8 mouse cellular contexts compared by ENCODE assay signal in genomic region chr6:70811557-70812525, GRCm38 (mm10). TPM values are rescaled to one million over a fixed set of nuclear protein-coding genes. Genes with fewer than 3 reads are reported as not detected.
DNase-seq lines count a peak whose midpoint lies in the region; ATAC-seq and TF ChIP-seq lines count a peak whose summit lies in the region.

No protein-coding gene starts in this region.

- H3K9me3 ChIP-seq in hindbrain, embryonic 11.5 days (ENCODE audit: control insufficient read depth, low read length): no peaks in the 10 kb centered on the region
- H3K9me3 ChIP-seq in hindbrain, embryonic 12.5 days (replicated peaks): no peaks in the 10 kb centered on the region

- no peaks in the 10 kb centered on the region for H3K27me3 ChIP-seq in hindbrain, embryonic 11.5 days (ENCODE audit: control insufficient read depth, insufficient read depth, low read length)
- H3K27me3 ChIP-seq in hindbrain, embryonic 12.5 days: no peaks in the 10 kb centered on the region

- no peak overlapping the region for H3K27ac ChIP-seq in hindbrain, embryonic 11.5 days (ENCODE audit: low read depth, low read length)
- H3K27ac ChIP-seq in hindbrain, embryonic 12.5 days: no peak overlapping the region
- no peak overlapping the region for H3K27ac ChIP-seq in left cerebral cortex, adult 2 months

- no peak for ATAC-seq in hindbrain, embryonic 11.5 days (ENCODE audit: low FRiP score)
- no peak for ATAC-seq in hindbrain, embryonic 12.5 days (ENCODE audit: low FRiP score)
- ATAC-seq in frontal cortex, adult (ENCODE audit: low TSS enrichment): peak; percentile 90
- peak; percentile 75 for ATAC-seq in megakaryocyte-erythroid progenitor cell, adult 5-6 weeks (replicated peaks; ENCODE audit: low FRiP score, low TSS enrichment, poor library complexity, severe bottlenecking)

- no peak overlapping the region for H3K4me3 ChIP-seq in hindbrain, embryonic 11.5 days (ENCODE audit: low read depth, low read length)
- no peak overlapping the region for H3K4me3 ChIP-seq in hindbrain, embryonic 12.5 days
- H3K4me3 ChIP-seq in left cerebral cortex, adult 2 months: no peak overlapping the region

- no peaks in the 10 kb centered on the region for H3K36me3 ChIP-seq in hindbrain, embryonic 11.5 days (ENCODE audit: control insufficient read depth, insufficient read depth, low read length)
- H3K36me3 ChIP-seq in hindbrain, embryonic 12.5 days: no peaks in the 10 kb centered on the region

- H3K9ac ChIP-seq in hindbrain, embryonic 11.5 days (ENCODE audit: low read depth, low read length): no peak overlapping the region
- H3K9ac ChIP-seq in hindbrain, embryonic 12.5 days: no peak overlapping the region

- H3K4me2 ChIP-seq in hindbrain, embryonic 11.5 days (replicated peaks; ENCODE audit: low read depth, low read length): no peak overlapping the region
- no peak overlapping the region for H3K4me2 ChIP-seq in hindbrain, embryonic 12.5 days (replicated peaks)

- TF ChIP-seq CTCF in left cerebral cortex, adult 2 months (IDR thresholded peaks at IDR 0.05): peak; percentile 98

- no peaks in the 10 kb centered on the region for H3K4me1 ChIP-seq in hindbrain, embryonic 11.5 days (replicated peaks; ENCODE audit: control insufficient read depth, insufficient read depth, low read length)
- no peaks in the 10 kb centered on the region for H3K4me1 ChIP-seq in hindbrain, embryonic 12.5 days

- WGBS in hindbrain, embryonic 11.5 days: 25% methylated on average over 6 of the region's 6 CpGs
- 18% methylated on average over 6 of the region's 6 CpGs for WGBS in hindbrain, embryonic 12.5 days

- DNase-seq in hindbrain, embryonic 11.5 days (ENCODE audit: low spot score): peak; percentile 83
- DNase-seq in c-Kit-positive CD71-positive TER-119-negative erythroid progenitor cells, embryonic 14.5 days (ENCODE audit: low read depth): peak; percentile 72
- peak; percentile 88 for DNase-seq in heart, postnatal 4 days
- peak; percentile 78 to 85 for DNase-seq in left cerebral cortex, adult 2 months (ENCODE audit: extremely low spot score in 1 of 2, low spot score in 2 of 2)
- peak; percentile 79 to 87 for DNase-seq in spleen, postnatal 10 days (ENCODE audit: low spot score in 2 of 2)

- intact Hi-C loops in left cerebral cortex, adult 2 months (cut with DNase I): loop anchor here (1.0 to 2.0 kb wide), 2 partner anchors 69 to 109 kb away; no protein-coding TSS in a partner anchor

RNA-seq across cellular contexts. Expression of gene Rpia, which starts 19.8 kb away (rescaled TPM):
- polyA plus RNA-seq in hindbrain, embryonic 11.5 days (2014; fragmentation: Nextera tagmentation; extraction: Ambion mirVana): 2.5 and 3.7 TPM in 2 replicates
- polyA plus RNA-seq in hindbrain, embryonic 12.5 days (2016; fragmentation: Nextera tagmentation; extraction: Ambion mirVana): 3.2 and 3.5 TPM in 2 replicates
- total RNA-seq in heart, postnatal 4 days (2021): 1 to 10 TPM; 8.1 to 8.8 TPM
- total RNA-seq in left cerebral cortex, adult 2 months (2021): 10 to 100 TPM; 13.1 to 14.0 TPM
- total RNA-seq in megakaryocyte-erythroid progenitor cell, adult 5-6 weeks (2014; fragmentation: Nextera tagmentation): 127 and 143 TPM in 2 replicates
- 247 and 276 TPM in 2 replicates for total RNA-seq in megakaryocyte-erythroid progenitor cell, adult 5-6 weeks (2017)

RNA-seq across cellular contexts. Expression of gene Eif2ak3, which starts 32.5 kb away (rescaled TPM):
- 10.5 and 12.4 TPM in 2 replicates for polyA plus RNA-seq in hindbrain, embryonic 11.5 days (2014; fragmentation: Nextera tagmentation; extraction: Ambion mirVana)
- 16.1 and 17.6 TPM in 2 replicates for polyA plus RNA-seq in hindbrain, embryonic 12.5 days (2016; fragmentation: Nextera tagmentation; extraction: Ambion mirVana)
- total RNA-seq in heart, postnatal 4 days (2021): 10 to 100 TPM; 12.6 to 13.7 TPM
- 10 to 100 TPM; 25.3 to 28.6 TPM for total RNA-seq in left cerebral cortex, adult 2 months (2021)
- 11.2 and 13.5 TPM in 2 replicates for total RNA-seq in megakaryocyte-erythroid progenitor cell, adult 5-6 weeks (2014; fragmentation: Nextera tagmentation)
- total RNA-seq in megakaryocyte-erythroid progenitor cell, adult 5-6 weeks (2017): 11.2 and 11.6 TPM in 2 replicates

Comparison
In these comparisons a context has a peak if more than half of its experiments do, and no peak if none do; other contexts are left out.
1. ATAC-seq: peak in frontal cortex, adult (single experiment) and megakaryocyte-erythroid progenitor cell, adult 5-6 weeks (single experiment); none in hindbrain, embryonic 11.5 days (single experiment) and hindbrain, embryonic 12.5 days (single experiment).
2. RNA of gene Rpia, which starts 19.8 kb away (total RNA-seq): 127 to 276 TPM in megakaryocyte-erythroid progenitor cell, adult 5-6 weeks; 13.1 to 14.0 TPM in left cerebral cortex, adult 2 months and 8.1 to 8.8 TPM in heart, postnatal 4 days; every median in the first group is over 4 times any median in the second.
3. Peak in every context shown above with its lines, with median percentiles within 50 percentile points of each other: DNase-seq.